Mouse (Mus musculus) ES-Bruce4 (cell line): Measurements from ENCODE around the gene Slc39a11.

Experiments
- CTCF ChIP-seq: IDR thresholded peaks from one replicate; pipeline ENCODE4 v1.8.1; 2011; ENCODE audit warnings: low read depth, low read length
- EP300 ChIP-seq: IDR thresholded peaks from 2 replicates; pipeline ENCODE4 v1.6.1; 2011; ENCODE audit warnings: low read depth, low read length; ENCODE audit not compliant: insufficient read depth
- POLR2A ChIP-seq: IDR thresholded peaks from one replicate; pipeline ENCODE4 v1.8.1; 2011; ENCODE audit warnings: low read length; ENCODE audit not compliant: insufficient read depth

DNA sequence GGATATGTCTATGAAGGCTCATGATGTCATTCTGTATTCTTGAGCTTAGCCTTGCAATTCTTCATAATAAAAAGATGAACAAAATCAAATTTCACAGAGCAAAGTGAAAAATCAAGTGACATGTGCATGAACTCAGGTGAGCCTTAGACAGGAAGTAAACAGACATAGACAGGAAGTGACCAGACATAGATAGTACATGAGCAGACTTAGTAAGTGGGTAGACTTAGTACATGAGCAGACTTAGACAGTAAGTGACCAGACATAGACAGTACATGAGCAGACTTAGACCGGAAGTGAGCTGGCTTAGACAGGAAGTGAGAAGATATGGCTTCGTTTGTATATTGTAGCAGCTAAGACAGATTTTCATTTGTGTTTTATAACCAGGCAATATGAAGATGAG, 415.4 kb downstream of the Slc39a11 start:
- no peak for TF ChIP-seq CTCF
- no peak for TF ChIP-seq POLR2A
- TF ChIP-seq EP300 = no peak
